Mouse (Mus musculus) thymus, postnatal 14 days (tissue): ENCODE results near the gene Clpx.
A peak's percentile ranks its signal among the peaks of the same experiment; 100 is the strongest.
"Not testable (repeated sequence)": the region's sequence is repeated elsewhere in the genome, so short reads cannot be mapped to it uniquely, and the experiment has no call there.

Experiments
- DNase-seq: peaks from one replicate; pipeline ENCODE4 v3.0.0; 2021

Clpx gene

GRCm38 (mm10) chr9:65293973-65294715 lies at the start of gene Clpx:
TSS of gene Clpx (plus strand) at chr9:65294260.
- DNase-seq = peak; percentile 98

DNA sequence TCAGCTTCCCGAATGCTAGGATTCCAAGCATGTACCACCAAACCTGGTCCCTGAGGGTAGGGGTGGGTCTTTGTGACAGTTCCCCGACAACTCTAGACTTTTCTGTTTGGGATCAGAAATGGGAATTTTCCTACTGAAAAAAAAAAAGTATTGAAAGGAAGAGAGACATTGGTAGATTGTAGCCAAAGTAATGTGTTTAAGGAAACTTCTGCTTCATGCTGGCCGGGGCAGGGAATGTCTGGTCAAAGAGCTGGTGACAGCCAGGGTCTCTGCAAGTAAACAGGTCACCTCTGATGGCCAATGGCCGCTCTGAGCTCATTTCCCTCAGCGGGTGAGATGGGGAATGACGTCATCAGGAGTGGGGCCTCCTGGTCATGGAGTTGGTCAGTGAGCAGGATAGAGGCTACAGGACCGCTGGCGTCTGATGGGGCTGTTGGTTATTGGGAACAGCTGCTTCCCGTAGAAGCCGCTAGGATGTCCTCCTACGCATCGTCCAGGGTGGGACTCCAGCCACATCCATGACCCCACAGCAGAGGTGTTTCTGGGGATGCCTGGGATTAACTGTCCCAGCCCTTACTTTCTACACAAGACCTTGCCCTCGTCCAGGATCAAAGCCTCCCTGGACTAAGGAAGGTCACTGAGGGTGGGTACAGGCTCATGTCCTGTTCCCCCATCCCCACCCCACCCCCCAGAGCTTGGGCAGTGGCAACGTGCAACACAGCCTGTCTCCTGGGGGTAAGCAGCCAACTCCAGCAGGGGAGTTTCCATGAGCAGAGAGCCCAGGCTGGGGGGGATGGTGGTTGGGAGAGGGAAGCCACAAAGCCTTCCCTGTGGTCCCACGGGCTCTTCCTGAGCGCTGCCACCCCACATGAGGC lies 46.3 kb upstream of the Clpx start:
- DNase-seq = no peak

DNA sequence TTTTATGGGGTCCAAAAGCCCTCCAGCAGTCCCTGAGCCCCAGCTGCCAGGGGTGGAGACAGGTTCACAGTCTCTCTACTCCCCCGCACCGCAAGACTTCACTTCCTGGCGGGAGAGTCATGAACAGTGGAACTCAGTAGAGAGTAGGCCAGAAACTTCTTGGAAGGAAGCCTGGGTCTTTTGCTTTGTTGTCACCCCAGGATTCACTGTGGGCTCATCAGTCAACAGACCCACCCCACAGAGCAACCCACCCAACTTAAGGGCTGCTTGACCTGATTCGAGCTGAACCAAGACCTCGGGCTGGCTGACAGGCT lies 45.7 kb upstream of the Clpx start:
- DNase-seq = peak; percentile 53

- no peak for DNase-seq
Observed at GRCm38 (mm10) chr9:65252026-65252425, 42.0 kb upstream of the Clpx start.

DNA sequence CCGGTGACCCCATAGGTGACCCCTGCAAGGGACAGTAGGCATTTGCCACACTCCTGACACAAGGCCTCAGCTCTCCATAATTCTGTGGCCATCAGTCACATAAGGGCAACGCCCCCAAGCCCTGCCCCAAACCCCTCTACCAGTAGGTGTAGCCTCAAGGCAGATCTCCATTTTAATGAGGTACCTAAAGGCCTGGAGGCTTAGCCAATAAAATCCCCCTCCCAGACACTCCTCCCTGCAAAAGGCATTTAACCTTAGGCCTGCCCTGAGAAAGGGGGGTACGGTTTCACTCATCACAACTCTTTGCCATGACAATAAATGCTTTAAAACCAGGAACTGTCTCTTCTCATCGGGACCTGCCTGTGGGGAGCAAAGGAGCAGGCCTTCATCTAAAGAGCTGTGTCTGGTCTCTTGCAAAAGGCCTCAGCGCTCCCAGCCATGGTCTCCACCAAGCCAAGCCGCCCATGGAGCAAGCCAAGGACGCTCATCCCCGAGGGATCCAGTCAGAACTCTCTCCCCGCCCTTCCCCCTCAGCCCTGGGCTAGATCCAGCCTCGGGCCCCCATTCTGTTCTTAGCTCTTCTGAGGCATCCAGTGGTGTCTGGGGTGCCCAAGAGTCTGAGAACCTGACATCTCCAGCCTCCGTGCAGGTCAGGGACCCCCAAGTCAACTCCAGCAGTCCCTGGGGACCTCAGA lies 38.0 kb upstream of the Clpx start:
- DNase-seq = no peak

DNA sequence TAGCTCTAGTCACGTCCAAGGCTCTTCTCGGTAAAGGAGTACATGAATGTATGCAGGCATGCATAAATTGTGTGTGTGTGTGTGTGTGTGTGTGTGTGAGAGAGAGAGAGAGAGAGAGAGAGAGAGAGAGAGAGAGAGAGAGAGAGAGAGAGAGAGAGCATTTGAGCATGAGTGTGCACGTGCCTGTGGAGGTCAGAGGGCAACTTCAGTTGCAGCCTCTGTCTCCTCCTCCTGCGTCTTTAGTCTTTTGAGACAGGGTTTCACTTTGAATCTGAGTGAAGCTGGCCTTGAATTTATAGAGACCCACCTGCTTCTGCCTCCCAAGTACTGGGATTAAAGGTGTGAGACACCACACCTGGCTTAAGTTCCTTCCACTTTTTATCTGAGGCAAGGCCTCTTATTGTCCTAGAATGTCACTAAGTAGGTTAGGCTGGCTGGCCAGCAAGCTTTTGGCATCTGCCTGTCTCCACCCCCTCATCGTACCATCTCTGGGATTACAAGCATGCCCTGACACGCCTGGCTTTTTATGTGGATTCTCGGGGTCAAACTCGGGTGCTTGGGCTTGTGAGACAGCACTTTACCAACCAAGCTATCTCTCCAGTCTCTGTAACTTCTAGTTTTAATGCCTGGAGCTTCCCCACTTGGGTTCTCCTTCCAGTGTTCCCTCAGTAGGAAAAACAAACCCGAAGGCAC lies 36.7 kb upstream of the Clpx start:
- DNase-seq = no peak

DNA sequence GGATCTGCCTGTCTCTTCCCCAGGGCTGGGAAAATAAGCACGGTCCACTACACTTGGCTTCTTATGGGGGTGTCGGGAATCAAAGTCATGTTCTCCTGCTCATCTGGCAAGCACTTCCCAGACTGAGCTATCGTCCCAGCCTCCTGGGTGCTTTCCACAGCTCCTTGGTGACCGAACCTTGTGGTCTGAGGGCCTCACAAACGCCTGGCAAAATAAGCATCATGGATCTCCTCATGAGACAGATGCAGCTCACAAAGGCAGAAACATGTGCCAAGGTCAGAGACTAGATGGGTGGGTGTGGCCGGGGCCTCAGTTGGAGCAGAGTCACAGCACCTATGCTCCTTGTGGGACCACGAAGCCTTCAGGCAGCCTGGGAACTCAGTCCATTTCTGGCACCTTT lies 34.7 kb upstream of the Clpx start:
- DNase-seq = no peak

DNA sequence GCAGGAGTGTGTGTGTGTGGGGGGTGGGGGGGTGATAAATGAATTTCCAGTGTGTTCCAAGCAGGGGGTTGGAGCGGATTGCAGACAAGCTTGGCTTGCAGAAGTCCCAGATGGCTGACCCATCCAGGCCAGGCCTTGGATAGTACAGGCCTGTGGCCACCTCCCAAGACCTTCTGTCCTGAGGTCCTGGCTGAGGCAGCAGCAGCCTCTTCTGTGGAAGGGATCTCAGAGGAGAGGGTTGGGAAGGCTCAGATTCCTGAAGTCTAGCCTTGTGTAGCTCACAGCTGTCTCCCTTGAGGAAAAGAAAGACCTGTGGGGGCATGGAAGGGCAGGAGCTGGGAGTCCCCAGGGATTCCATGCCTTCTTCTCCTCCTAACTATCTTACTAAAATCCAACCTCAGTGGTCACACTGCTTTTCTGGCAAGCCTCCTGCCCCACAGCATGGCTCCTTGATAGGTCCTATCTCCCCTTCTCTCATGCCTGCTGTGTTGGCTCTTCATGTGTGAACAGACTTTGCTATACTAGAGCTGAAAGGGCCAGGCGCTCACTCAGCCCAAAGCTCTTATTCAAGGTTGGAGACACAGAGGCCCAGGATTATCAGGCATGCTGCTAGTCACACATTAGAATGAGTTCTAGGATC lies 32.3 kb upstream of the Clpx start:
- DNase-seq = no peak

DNA sequence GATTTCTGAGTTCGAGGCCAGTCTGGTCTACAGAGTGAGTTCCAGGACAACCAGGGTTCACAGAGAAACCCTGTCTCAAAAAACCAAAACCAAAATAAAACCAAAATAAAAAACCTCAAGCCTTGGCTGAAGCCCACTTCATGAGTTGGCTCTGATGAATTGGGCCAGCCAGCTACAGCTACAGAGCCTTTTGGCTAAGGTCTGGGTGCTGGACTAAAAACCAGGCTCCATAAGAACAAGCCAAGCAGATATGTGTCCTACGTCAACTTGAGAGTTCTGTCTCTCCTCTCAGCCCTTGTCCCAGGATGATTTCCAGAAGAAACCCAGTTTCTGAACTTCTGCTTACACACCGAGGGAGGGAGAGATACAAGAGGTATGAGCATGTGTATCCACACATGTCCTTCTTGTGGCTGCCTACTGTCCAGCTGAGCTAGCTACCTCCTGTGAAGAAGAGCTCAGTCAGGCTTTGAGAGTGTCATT lies 31.4 kb upstream of the Clpx start:
- no peak for DNase-seq

GRCm38 (mm10) chr9:65264959-65265358 lies 29.1 kb upstream of the Clpx start, which contains the start of gene Cilp:
TSS of gene Cilp (plus strand) at chr9:65265180.
- DNase-seq = no peak

- no peak for DNase-seq
Observed at GRCm38 (mm10) chr9:65267742-65268515, 26.1 kb upstream of the Clpx start.

DNA sequence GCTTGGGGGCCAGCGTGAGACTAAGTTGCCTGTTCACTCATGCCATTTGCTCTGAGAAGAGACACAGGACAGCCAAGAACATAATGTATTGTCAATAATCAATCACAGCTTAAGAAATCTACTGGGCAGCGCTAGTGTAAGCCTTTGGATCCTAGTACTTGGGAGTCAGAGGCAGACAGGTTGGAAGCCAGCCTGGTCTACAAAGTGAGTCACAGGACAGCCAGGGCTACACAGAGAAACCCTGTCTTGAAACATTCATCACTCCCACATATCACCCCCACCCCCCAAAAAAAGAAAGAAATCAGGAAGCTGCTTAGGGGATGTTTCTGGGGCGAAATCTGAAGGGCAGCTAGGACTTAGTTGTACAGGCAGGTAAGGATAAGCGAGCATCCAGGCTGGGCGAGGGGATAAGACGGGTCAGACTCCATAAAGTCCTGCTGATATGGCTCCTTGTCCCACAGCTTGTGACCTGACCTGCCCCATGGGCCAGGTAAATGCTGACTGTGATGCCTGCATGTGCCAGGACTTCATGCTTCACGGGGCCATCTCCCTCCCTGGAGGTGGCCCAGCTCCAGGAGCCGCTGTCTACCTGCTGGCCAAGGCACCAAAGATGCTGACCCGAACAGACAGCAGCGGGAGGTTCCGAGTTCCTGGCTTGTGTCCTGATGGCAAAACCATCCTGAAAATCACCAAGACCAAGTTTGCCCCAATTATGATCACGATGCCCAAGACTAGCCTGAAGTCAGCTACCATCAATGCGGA lies 20.8 kb upstream of the Clpx start:
- no peak for DNase-seq

- no peak for DNase-seq
Observed at GRCm38 (mm10) chr9:65273873-65274272, 20.2 kb upstream of the Clpx start.

GRCm38 (mm10) chr9:65274851-65275250 lies 19.2 kb upstream of the Clpx start:
- not testable (repeated sequence) for DNase-seq

- DNase-seq = no peak
Observed at GRCm38 (mm10) chr9:65275810-65276530, 18.1 kb upstream of the Clpx start.

- no peak for DNase-seq
Observed at GRCm38 (mm10) chr9:65281536-65282151, 12.4 kb upstream of the Clpx start.

- peak; percentile 54 for DNase-seq
Observed at GRCm38 (mm10) chr9:65283301-65283700, 10.8 kb upstream of the Clpx start.

DNA sequence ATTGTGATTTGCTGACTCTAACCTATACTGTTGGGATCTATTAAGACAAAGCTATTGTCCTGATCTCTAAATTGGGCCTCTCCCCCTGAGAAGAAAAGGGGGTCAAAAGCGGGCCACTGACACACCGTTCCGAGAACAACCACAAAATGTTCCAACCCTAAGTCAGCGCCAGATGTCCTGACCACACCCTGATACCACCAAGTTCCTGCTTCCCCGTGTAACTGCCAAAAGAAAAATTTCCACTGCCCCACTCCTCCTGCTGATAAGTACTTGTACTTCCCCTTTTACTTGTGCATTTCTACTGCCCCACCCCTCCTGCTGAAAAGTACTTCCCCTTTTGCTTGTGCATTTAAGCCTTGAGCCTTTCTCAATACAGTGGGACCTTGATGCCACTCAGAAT lies 5.8 kb upstream of the Clpx start:
- DNase-seq = not testable (repeated sequence)

DNA sequence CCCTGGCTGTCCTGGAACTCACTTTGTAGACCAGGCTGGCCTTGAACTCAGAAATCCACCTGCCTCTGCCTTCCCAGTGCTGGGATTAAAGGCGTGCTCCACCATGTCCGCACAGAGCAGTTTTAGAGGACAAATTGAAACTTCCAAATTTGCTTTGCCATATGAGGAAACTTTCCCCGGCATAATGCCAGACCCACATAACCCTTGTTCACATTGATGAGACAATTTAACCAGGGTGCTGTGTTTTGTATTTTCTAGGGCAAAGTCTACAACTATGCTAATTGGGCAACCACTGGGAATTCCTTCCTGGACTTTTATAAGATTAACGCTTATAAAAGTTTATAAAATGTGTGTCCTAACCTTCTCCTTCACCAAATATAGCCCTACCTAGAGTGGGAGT lies 4.1 kb upstream of the Clpx start:
- no peak for DNase-seq

- DNase-seq = no peak
Observed at GRCm38 (mm10) chr9:65292421-65292820, 1.6 kb upstream of the Clpx start.
